Mouse (Mus musculus): ENCODE measurements around the gene Smg5. TPM values are rescaled to one million over a fixed set of nuclear protein-coding genes. Genes with fewer than 3 reads are reported as not detected.

The Smg5 gene
- polyA plus RNA-seq (2012; rRNA removed) = 65.8 and 68.6 TPM in 2 replicates

GRCm38 (mm10) chr3:88336058-88337013 is at the start of gene Smg5, which contains the start of gene Tmem79:
Gene Smg5 (plus strand): TSS chr3:88336260.
Gene Tmem79 (minus strand): TSS chr3:88336148.

GRCm38 (mm10) chr3:88287110-88287509 is 49.0 kb upstream of the Smg5 start, which contains the start of gene Gm38392:
Gene Gm38392 (minus strand): TSS chr3:88287210.

GRCm38 (mm10) chr3:88296561-88297318 is 39.3 kb upstream of the Smg5 start, which contains the start of the genes Tsacc and Cct3:
Gene Tsacc (minus strand): TSS chr3:88296999.
Gene Cct3 (plus strand): TSS chr3:88297116.

GRCm38 (mm10) chr3:88324951-88325405 is 11.1 kb upstream of the Smg5 start, which contains the start of gene Glmp:
Gene Glmp (plus strand): TSS chr3:88325023.

GRCm38 (mm10) chr3:88364337-88364736 is 28.3 kb downstream of the Smg5 start, which contains the start of gene Paqr6:
Gene Paqr6 (plus strand): TSS chr3:88364584.

GRCm38 (mm10) chr3:88372643-88373042 is 36.6 kb downstream of the Smg5 start, which contains the start of gene Bglap3:
Gene Bglap3 (minus strand): TSS chr3:88372743.

GRCm38 (mm10) chr3:88378599-88378998 is 42.5 kb downstream of the Smg5 start, which contains the start of gene Bglap2:
Gene Bglap2 (minus strand): TSS chr3:88378699.

GRCm38 (mm10) chr3:88384364-88384763 is 48.3 kb downstream of the Smg5 start, which contains the start of gene Bglap:
Gene Bglap (minus strand): TSS chr3:88384464.

GRCm38 (mm10) chr3:88409741-88410644 is 73.9 kb downstream of the Smg5 start, which contains the start of gene Pmf1:
Gene Pmf1 (minus strand): TSS chr3:88410331.

Other genes starting within 250 kb of the Smg5 start
- 96.8 and 113 TPM in 2 replicates for gene Mef2d, start 193.9 kb upstream of the Smg5 start, polyA plus RNA-seq (2012; rRNA removed)
- 3.8 and 7.4 TPM in 2 replicates for gene Rhbg, start 81.6 kb upstream of the Smg5 start, polyA plus RNA-seq (2012; rRNA removed)
- not detected in 2 replicates for gene Gm38392, start 49.0 kb upstream of the Smg5 start, polyA plus RNA-seq (2012; rRNA removed)
- 0.81 and 2.0 TPM in 2 replicates for gene Tsacc, start 39.3 kb upstream of the Smg5 start, polyA plus RNA-seq (2012; rRNA removed)
- gene Cct3, start 39.1 kb upstream of the Smg5 start, polyA plus RNA-seq (2012; rRNA removed) = 63.1 and 73.8 TPM in 2 replicates
- gene Glmp, start 11.2 kb upstream of the Smg5 start, polyA plus RNA-seq (2012; rRNA removed) = 181 and 206 TPM in 2 replicates
- 44.3 and 54.6 TPM in 2 replicates for gene Tmem79, start 112 bp upstream of the Smg5 start, polyA plus RNA-seq (2012; rRNA removed)
- gene Paqr6, start 28.3 kb downstream of the Smg5 start, polyA plus RNA-seq (2012; rRNA removed) = 6.7 and 9.3 TPM in 2 replicates
- gene Bglap3, start 36.5 kb downstream of the Smg5 start, polyA plus RNA-seq (2012; rRNA removed) = 9.1 and 12.0 TPM in 2 replicates
- gene Bglap2, start 42.4 kb downstream of the Smg5 start, polyA plus RNA-seq (2012; rRNA removed) = 2.9 and 4.4 TPM in 2 replicates
- gene Bglap, start 48.2 kb downstream of the Smg5 start, polyA plus RNA-seq (2012; rRNA removed) = 2.7 and 6.8 TPM in 2 replicates
- gene Pmf1, start 74.1 kb downstream of the Smg5 start, polyA plus RNA-seq (2012; rRNA removed) = 57.9 and 63.7 TPM in 2 replicates
- 19.2 and 26.3 TPM in 2 replicates for gene Slc25a44, start 88.9 kb downstream of the Smg5 start, polyA plus RNA-seq (2012; rRNA removed)
- 233 and 295 TPM in 2 replicates for gene Sema4a, start 124.9 kb downstream of the Smg5 start, polyA plus RNA-seq (2012; rRNA removed)
- 812 and 822 TPM in 2 replicates for gene Lmna, start 173.7 kb downstream of the Smg5 start, polyA plus RNA-seq (2012; rRNA removed)
- 1.0 and 1.1 TPM in 2 replicates for gene Mex3a, start 196.1 kb downstream of the Smg5 start, polyA plus RNA-seq (2012; rRNA removed)
- 407 and 425 TPM in 2 replicates for gene Rab25, start 212.0 kb downstream of the Smg5 start, polyA plus RNA-seq (2012; rRNA removed)
- gene Lamtor2, start 216.8 kb downstream of the Smg5 start, polyA plus RNA-seq (2012; rRNA removed) = 210 and 235 TPM in 2 replicates
- gene Ubqln4, start 217.5 kb downstream of the Smg5 start, polyA plus RNA-seq (2012; rRNA removed) = 52.6 and 60.7 TPM in 2 replicates
- gene Ssr2, start 239.6 kb downstream of the Smg5 start, polyA plus RNA-seq (2012; rRNA removed) = 178 and 186 TPM in 2 replicates

Measured in colon, adult 2 months (tissue).